In genomic region chr2:168113263-168113662, GRCm38 (mm10) we compare ENCODE assay signal across 24 mouse cellular contexts. TPM values are rescaled to one million over a fixed set of nuclear protein-coding genes. Genes with fewer than 3 reads are reported as not detected.
A peak's percentile ranks its signal among the peaks of the same experiment; 100 is the strongest.
DNase-seq lines count a peak whose midpoint lies in the region; ATAC-seq and TF ChIP-seq lines count a peak whose summit lies in the region.
"Had no signal": no experiment of that assay in that cellular context is flagged by ENCODE, and none has a peak within 500 bp of the region (broad histone marks: within the 10 kb centered on the region; RNA-seq: fewer than 3 reads in every experiment).

No protein-coding gene starts in this region.

- peaks cover 20% of the 10 kb centered on the region for H3K27me3 ChIP-seq in hindbrain, embryonic 10.5 days (ENCODE audit: insufficient read depth, poor library complexity, severe bottlenecking)
- 0 out of 2 replicates have a peak, but pooled peaks cover 2% of the 10 kb centered on the region for H3K27me3 ChIP-seq in hindbrain, embryonic 16.5 days (replicated peaks; ENCODE audit: control insufficient read depth, insufficient read depth, low read length)
- peaks cover 27% of the 10 kb centered on the region for H3K27me3 ChIP-seq in embryonic facial prominence, embryonic 10.5 days (replicated peaks; ENCODE audit: low read depth, poor library complexity, severe bottlenecking)
- H3K27me3 ChIP-seq in kidney, embryonic 15.5 days = no peaks in the 10 kb centered on the region; the same call in none of the 2 replicates
- H3K27me3 ChIP-seq in hindbrain, postnatal 0 days (ENCODE audit: insufficient read depth, low read length) = no peaks in the 10 kb centered on the region
- H3K27me3 ChIP-seq: heart, embryonic 12.5 days; limb, embryonic 15.5 days; Patski had no signal

- no peaks in the 10 kb centered on the region for H3K9me3 ChIP-seq in hindbrain, embryonic 10.5 days
- H3K9me3 ChIP-seq in hindbrain, embryonic 16.5 days (ENCODE audit: control insufficient read depth, low read length) = no peaks in the 10 kb centered on the region
- H3K9me3 ChIP-seq in embryonic facial prominence, embryonic 10.5 days = no peaks in the 10 kb centered on the region
- no peaks in the 10 kb centered on the region for H3K9me3 ChIP-seq in kidney, embryonic 15.5 days (replicated peaks)
- no peaks in the 10 kb centered on the region for H3K9me3 ChIP-seq in hindbrain, postnatal 0 days (ENCODE audit: low read length)
- H3K9me3 ChIP-seq: embryonic facial prominence, embryonic 12.5 days; forebrain, embryonic 12.5 days; heart, embryonic 12.5 days; limb, embryonic 15.5 days; neural tube, embryonic 15.5 days had no signal

- H3K9ac ChIP-seq in hindbrain, embryonic 16.5 days (ENCODE audit: low read depth, low read length) = no peak overlapping the region
- no peak overlapping the region for H3K9ac ChIP-seq in kidney, embryonic 15.5 days
- no peak overlapping the region for H3K9ac ChIP-seq in hindbrain, postnatal 0 days (replicated peaks; ENCODE audit: low read length)
- H3K9ac ChIP-seq: embryonic facial prominence, embryonic 12.5 days; forebrain, embryonic 12.5 days; heart, embryonic 12.5 days; limb, embryonic 15.5 days; liver, embryonic 14.5 days; lung, embryonic 14.5 days; neural tube, embryonic 15.5 days had no signal

- H3K27ac ChIP-seq in hindbrain, embryonic 10.5 days = 0 out of 2 replicates have a peak overlapping the region, but pooled peaks have one; percentile 91
- H3K27ac ChIP-seq in hindbrain, embryonic 16.5 days (ENCODE audit: low read depth, low read length) = no peak overlapping the region
- H3K27ac ChIP-seq in embryonic facial prominence, embryonic 10.5 days (replicated peaks) = 0 out of 2 replicates have a peak overlapping the region, but pooled peaks have one; percentile 40
- peak overlapping the region; percentile 84 for H3K27ac ChIP-seq in kidney, embryonic 15.5 days
- no peak overlapping the region for H3K27ac ChIP-seq in hindbrain, postnatal 0 days
- H3K27ac ChIP-seq: embryonic facial prominence, embryonic 12.5 days; forebrain, embryonic 12.5 days; left cerebral cortex, adult 2 months; limb, embryonic 15.5 days; liver, embryonic 14.5 days; neural tube, embryonic 15.5 days had no signal

- no peak overlapping the region for H3K4me2 ChIP-seq in hindbrain, embryonic 16.5 days (ENCODE audit: low read length)
- no peak overlapping the region for H3K4me2 ChIP-seq in kidney, embryonic 15.5 days
- no peak overlapping the region for H3K4me2 ChIP-seq in hindbrain, postnatal 0 days (ENCODE audit: low read depth, low read length)
- H3K4me2 ChIP-seq: embryonic facial prominence, embryonic 12.5 days; forebrain, embryonic 12.5 days; heart, embryonic 12.5 days; limb, embryonic 15.5 days; lung, embryonic 14.5 days; midbrain, embryonic 11.5 days; neural tube, embryonic 15.5 days had no signal

- ATAC-seq in hindbrain, embryonic 16.5 days = no peak
- ATAC-seq in kidney, embryonic 15.5 days (replicated peaks; ENCODE audit: low FRiP score) = no peak
- ATAC-seq in frontal cortex, adult (ENCODE audit: low TSS enrichment) = no peak
- ATAC-seq in hindbrain, postnatal 0 days = no peak
- ATAC-seq: CD4-positive, CD25-positive, alpha-beta regulatory T cell, adult 4 months; Patski had no signal

- peaks cover 47% of the 10 kb centered on the region for H3K4me1 ChIP-seq in hindbrain, embryonic 10.5 days (replicated peaks)
- H3K4me1 ChIP-seq in hindbrain, embryonic 16.5 days (ENCODE audit: control insufficient read depth, insufficient read depth, low read depth, low read length) = peaks cover 7% of the 10 kb centered on the region
- peaks cover 41% of the 10 kb centered on the region for H3K4me1 ChIP-seq in embryonic facial prominence, embryonic 10.5 days
- H3K4me1 ChIP-seq in kidney, embryonic 15.5 days = peaks cover 34% of the 10 kb centered on the region
- peaks cover 7% of the 10 kb centered on the region; the same call in 1 of the 2 replicates for H3K4me1 ChIP-seq in hindbrain, postnatal 0 days (ENCODE audit: insufficient read depth, low read length)

- TF ChIP-seq CTCF in hindbrain, postnatal 0 days (IDR thresholded peaks at IDR 0.05; ENCODE audit: low read depth) = no peak

- DNase-seq in hindbrain, embryonic 10.5 days (ENCODE audit: low spot score) = no peak
- DNase-seq in embryonic facial prominence, embryonic 10.5 days (ENCODE audit: low spot score) = no peak
- peak; percentile 53 to 63 for DNase-seq in kidney, postnatal 36 days
- DNase-seq in frontal cortex, postnatal 14 days (ENCODE audit: low spot score in 2 of 2) = no peak
- DNase-seq in hindbrain, postnatal 0 days (ENCODE audit: low spot score) = no peak
- DNase-seq: adrenal gland, postnatal 36 days; cerebellum, adult 11 months; heart, postnatal 10 days; thymus, adult 18-20 months; thymus, postnatal 36 days had no signal

- WGBS in hindbrain, embryonic 10.5 days = 89% methylated on average over 9 of the region's 9 CpGs
- 92% methylated on average over 9 of the region's 9 CpGs for WGBS in hindbrain, embryonic 16.5 days
- WGBS in embryonic facial prominence, embryonic 10.5 days = 89% methylated on average over 9 of the region's 9 CpGs
- 77% methylated on average over 9 of the region's 9 CpGs for WGBS in kidney, embryonic 15.5 days
- 86% methylated on average over 9 of the region's 9 CpGs for WGBS in hindbrain, postnatal 0 days

- H3K36me3 ChIP-seq in hindbrain, embryonic 10.5 days = no peaks in the 10 kb centered on the region
- H3K36me3 ChIP-seq in hindbrain, embryonic 16.5 days (ENCODE audit: control insufficient read depth, insufficient read depth, low read length) = no peaks in the 10 kb centered on the region
- no peaks in the 10 kb centered on the region for H3K36me3 ChIP-seq in embryonic facial prominence, embryonic 10.5 days (replicated peaks)
- no peaks in the 10 kb centered on the region for H3K36me3 ChIP-seq in kidney, embryonic 15.5 days
- H3K36me3 ChIP-seq in hindbrain, postnatal 0 days (ENCODE audit: insufficient read depth, low read length) = no peaks in the 10 kb centered on the region
- H3K36me3 ChIP-seq: embryonic facial prominence, embryonic 12.5 days; forebrain, embryonic 12.5 days; heart, embryonic 12.5 days; limb, embryonic 15.5 days; neural tube, embryonic 15.5 days had no signal

- H3K4me3 ChIP-seq in hindbrain, embryonic 10.5 days = no peak overlapping the region
- no peak overlapping the region for H3K4me3 ChIP-seq in hindbrain, embryonic 16.5 days (ENCODE audit: low read length)
- no peak overlapping the region for H3K4me3 ChIP-seq in embryonic facial prominence, embryonic 10.5 days
- H3K4me3 ChIP-seq in kidney, embryonic 15.5 days (replicated peaks) = no peak overlapping the region
- H3K4me3 ChIP-seq in hindbrain, postnatal 0 days (ENCODE audit: low read length) = no peak overlapping the region
- H3K4me3 ChIP-seq: embryonic facial prominence, embryonic 12.5 days; forebrain, embryonic 12.5 days; heart, embryonic 12.5 days; left cerebral cortex, adult 2 months; limb, embryonic 15.5 days; neural tube, embryonic 15.5 days had no signal

RNA-seq across cellular contexts. Expression of gene Pard6b, which starts 32.5 kb away (rescaled TPM):
- polyA plus RNA-seq in hindbrain, embryonic 10.5 days (2016; fragmentation: Nextera tagmentation; extraction: Ambion mirVana) = 6.2 and 8.1 TPM in 2 replicates
- 4.5 and 6.6 TPM in 2 replicates for polyA plus RNA-seq in hindbrain, embryonic 16.5 days (2015; fragmentation: Nextera tagmentation; extraction: Ambion mirVana)
- 7.3 and 7.4 TPM in 2 replicates for polyA plus RNA-seq in embryonic facial prominence, embryonic 10.5 days (2016; fragmentation: Nextera tagmentation; extraction: Ambion mirVana)
- polyA plus RNA-seq in kidney, embryonic 15.5 days (2015; fragmentation: Nextera tagmentation; extraction: Ambion mirVana) = 19.0 and 20.4 TPM in 2 replicates
- 5.1 and 7.7 TPM in 2 replicates for total RNA-seq in hindbrain, postnatal 0 days (2014; rRNA removed)
- polyA plus RNA-seq in hindbrain, postnatal 0 days (2015; fragmentation: Nextera tagmentation; extraction: Ambion mirVana) = 3.7 and 4.5 TPM in 2 replicates

Comparison
In these comparisons a context has a peak if more than half of its experiments do, and no peak if none do; other contexts are left out.
1. H3K27ac ChIP-seq: peak in hindbrain, embryonic 10.5 days (single experiment), embryonic facial prominence, embryonic 10.5 days (single experiment) and kidney, embryonic 15.5 days (single experiment); none in hindbrain, embryonic 16.5 days (single experiment) and hindbrain, postnatal 0 days (single experiment).
2. DNase-seq: peak in kidney, postnatal 36 days (2 of 2); none in hindbrain, embryonic 10.5 days (single experiment), embryonic facial prominence, embryonic 10.5 days (single experiment), frontal cortex, postnatal 14 days (0 of 2) and hindbrain, postnatal 0 days (single experiment).